Mouse (Mus musculus): ENCODE data around the gene Rpl37. TPM values are rescaled to one million over a fixed set of nuclear protein-coding genes. Genes with fewer than 3 reads are reported as not detected.

Rpl37 gene
- total and polyA plus RNA-seq, 3 experiments: 646 to 1,787 (median 1,083) TPM

DNA sequence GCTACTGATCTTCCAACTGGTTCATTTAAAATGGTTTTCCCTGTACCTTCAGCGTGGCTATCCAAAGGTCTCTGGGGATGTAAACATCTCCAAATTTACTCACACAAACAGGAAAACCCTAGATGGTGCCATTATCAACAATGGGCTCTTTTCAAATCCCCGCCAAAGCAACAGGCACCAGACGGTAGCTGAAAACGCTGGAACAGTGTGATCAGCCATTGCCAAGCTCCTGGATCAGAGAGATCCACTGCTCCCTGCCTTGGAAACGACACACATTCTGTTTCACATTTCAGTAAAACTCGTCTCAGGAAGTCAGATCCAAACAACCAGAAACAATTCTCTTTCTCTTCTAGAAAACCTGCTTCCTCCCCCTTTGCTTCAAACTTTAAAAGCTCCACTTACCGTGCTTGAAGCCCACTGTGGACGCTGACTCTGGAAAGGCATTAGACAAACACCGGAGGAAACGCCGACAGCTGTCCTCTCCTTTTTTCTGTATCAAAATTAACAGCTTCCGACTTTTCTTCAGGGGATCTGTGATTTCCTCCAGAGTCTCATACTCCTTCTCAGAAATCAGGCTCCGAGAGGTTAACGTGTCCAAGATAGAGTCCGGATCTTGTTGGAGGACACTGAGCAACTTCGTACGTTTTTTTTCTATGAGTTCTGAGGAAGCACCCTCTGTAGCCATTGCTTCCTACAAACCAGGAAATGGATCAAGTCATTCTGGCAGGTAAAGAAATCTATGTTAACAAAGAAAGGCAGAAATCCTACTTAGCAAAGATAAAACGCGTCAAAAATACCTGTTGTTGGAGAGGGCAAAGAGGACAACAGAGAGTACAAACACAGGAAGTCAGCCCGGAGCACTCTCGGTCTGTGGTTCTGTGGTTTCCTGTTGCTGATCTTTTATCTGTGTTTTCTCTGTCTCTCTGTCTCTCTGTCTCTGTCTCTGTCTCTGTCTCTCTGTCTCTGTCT lies 8.5 kb upstream of the Rpl37 start, which contains the start of gene Card6:
Gene Card6 (minus strand): TSS at position 854 of the 969 bp plus-strand sequence.
- Histone ChIP-seq H3K36me3 (replicated peaks in 1 of 2; ENCODE audit: control insufficient read depth in 1 of 2, insufficient read depth in 1 of 2, low read length in 1 of 2) (peaks cover 8 to 20% of the 10 kb centered on the region in 2 experiments), H3K79me2 (replicated peaks; ENCODE audit: control insufficient read depth, extremely low read depth, insufficient read depth, poor library complexity, severe bottlenecking) (no peaks in the 10 kb centered on the region), H3K4me3 (replicated peaks in 1 of 3; ENCODE audit: low read depth in 2 of 3, low read length in 2 of 3, poor library complexity in 1 of 3) (peak within 1 kb of the TSS; percentile 55 to 94 (median 71)), H3K27me3 (replicated peaks) (no peaks in the 10 kb centered on the region), H3K9me3 (replicated peaks; ENCODE audit: low read length) (no peaks in the 10 kb centered on the region), H3K27ac (ENCODE audit: insufficient read depth, low read depth) (no peak within 1 kb of the TSS), H3K9ac (ENCODE audit: insufficient read depth, low read depth) (peak within 1 kb of the TSS; percentile 94), H3K4me2 (ENCODE audit: insufficient read depth, low read depth, poor library complexity, severe bottlenecking) (peak within 1 kb of the TSS; percentile 69), H3K4me1 (ENCODE audit: control insufficient read depth in 1 of 2, insufficient read depth in 2 of 2) (peaks cover 0 to 8% of the 10 kb centered on the region in 2 experiments; a peak in 3 of 4 replicates)
- DNase-seq (ENCODE audit: extremely low read depth): no peak
- in situ Hi-C loops (cut with MboI; ENCODE audit: low pct_ligation_motif_present, low pct_unique_long_range_greater_than_20kb, low sequenced_read_pairs) (loop anchor here (25.0 kb wide), 1 partner anchor 1071 kb away; the partner anchor contains the start of gene Oxct1), dilution Hi-C loops (cut with MboI; ENCODE audit: extremely low pct_ligation_motif_present, extremely low pct_unique_long_range_greater_than_20kb, low sequenced_read_pairs) (no loop called here)
- TF ChIP-seq USF1 (IDR thresholded peaks at IDR 0.05; ENCODE audit: low read depth, low read length): no peak
- TF ChIP-seq TCF12 (IDR thresholded peaks at IDR 0.05; ENCODE audit: low read depth, low read length): peak; percentile 36; the same call in 1 of the 2 replicates
- TF ChIP-seq BHLHE40 (IDR thresholded peaks at IDR 0.05; ENCODE audit: low read depth, low read length): peak; percentile 57
- TF ChIP-seq ELF1 (IDR thresholded peaks at IDR 0.05; ENCODE audit: low read depth, low read length): peak; percentile 67
- TF ChIP-seq IRF4 (IDR thresholded peaks at IDR 0.05; ENCODE audit: low read depth, low read length): peak; percentile 36; the same call in 1 of the 2 replicates
- TF ChIP-seq MAFK (IDR thresholded peaks at IDR 0.05; ENCODE audit: insufficient replicate concordance, low read length): 0 out of 2 replicates have a peak, but pooled peaks have one; percentile 25
- 0 out of 2 replicates have a peak, but pooled peaks have one; percentile 26 for TF ChIP-seq POLR2A (IDR thresholded peaks at IDR 0.05; ENCODE audit: low read depth, low read length)
- TF ChIP-seq EP300 (IDR thresholded peaks at IDR 0.05; ENCODE audit: low read length): peak; percentile 33; the same call in 1 of the 2 replicates
- no peak for TF ChIP-seq GABPA (IDR thresholded peaks at IDR 0.05; ENCODE audit: insufficient replicate concordance, low read depth, low read length)

DNA sequence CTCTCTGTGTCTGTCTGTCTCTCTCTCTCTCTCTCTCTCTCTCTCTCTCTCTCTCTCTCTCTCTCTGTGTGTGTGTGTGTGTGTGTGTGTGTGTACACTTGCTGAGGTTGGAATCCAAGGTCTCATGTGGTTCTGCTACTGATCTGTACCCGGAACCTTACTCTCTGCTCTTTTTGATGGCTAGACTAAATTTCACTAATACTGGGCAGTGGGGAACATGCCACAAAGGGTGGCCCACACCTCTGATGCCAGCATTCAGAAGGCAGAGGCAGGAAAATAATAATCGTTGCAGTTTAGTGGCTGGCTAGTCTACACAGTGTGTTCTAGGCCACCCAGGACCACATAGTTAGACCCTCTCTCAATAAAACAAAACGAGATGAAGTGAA lies 7.8 kb upstream of the Rpl37 start:
- Histone ChIP-seq H3K36me3 (replicated peaks in 1 of 2; ENCODE audit: control insufficient read depth in 1 of 2, insufficient read depth in 1 of 2, low read length in 1 of 2) (peaks cover 8 to 22% of the 10 kb centered on the region in 2 experiments), H3K4me1 (ENCODE audit: control insufficient read depth in 1 of 2, insufficient read depth in 2 of 2) (peaks cover 0 to 8% of the 10 kb centered on the region in 2 experiments; a peak in 3 of 4 replicates), H3K9me3 (replicated peaks; ENCODE audit: low read length) (no peaks in the 10 kb centered on the region), H3K9ac (ENCODE audit: insufficient read depth, low read depth) (peak overlapping the region; percentile 94), H3K4me2 (ENCODE audit: insufficient read depth, low read depth, poor library complexity, severe bottlenecking) (peak overlapping the region; percentile 69; the same call in 1 of the 2 replicates), H3K27ac (ENCODE audit: insufficient read depth, low read depth) (no peak overlapping the region), H3K79me2 (replicated peaks; ENCODE audit: control insufficient read depth, extremely low read depth, insufficient read depth, poor library complexity, severe bottlenecking) (no peaks in the 10 kb centered on the region), H3K27me3 (replicated peaks) (no peaks in the 10 kb centered on the region), H3K4me3 (replicated peaks in 1 of 3; ENCODE audit: low read depth in 2 of 3, low read length in 2 of 3, poor library complexity in 1 of 3) (peak overlapping the region; percentile 23 to 94 (median 71))
- dilution Hi-C loops (cut with MboI; ENCODE audit: extremely low pct_ligation_motif_present, extremely low pct_unique_long_range_greater_than_20kb, low sequenced_read_pairs): no loop called here
- TF ChIP-seq ETS1 (conservative IDR thresholded peaks at IDR 0.05; ENCODE audit: low read depth, low read length) (no peak), POLR2A (IDR thresholded peaks at IDR 0.05; ENCODE audit: low read depth, low read length) (0 out of 2 replicates have a peak, but pooled peaks have one; percentile 4), ZC3H11A (IDR thresholded peaks at IDR 0.05; ENCODE audit: low read depth, low read length) (no peak), IRF4 (IDR thresholded peaks at IDR 0.05; ENCODE audit: low read depth, low read length) (no peak)
- in situ Hi-C loops (cut with MboI; ENCODE audit: low pct_ligation_motif_present, low pct_unique_long_range_greater_than_20kb, low sequenced_read_pairs): loop anchor here (25.0 kb wide), 1 partner anchor 1071 kb away; the partner anchor contains the start of gene Oxct1
- no peak for DNase-seq (ENCODE audit: extremely low read depth)

Measured in CH12.LX (cell line).